ENCODE assay signal across 8 mouse cellular contexts in the genomic region with DNA sequence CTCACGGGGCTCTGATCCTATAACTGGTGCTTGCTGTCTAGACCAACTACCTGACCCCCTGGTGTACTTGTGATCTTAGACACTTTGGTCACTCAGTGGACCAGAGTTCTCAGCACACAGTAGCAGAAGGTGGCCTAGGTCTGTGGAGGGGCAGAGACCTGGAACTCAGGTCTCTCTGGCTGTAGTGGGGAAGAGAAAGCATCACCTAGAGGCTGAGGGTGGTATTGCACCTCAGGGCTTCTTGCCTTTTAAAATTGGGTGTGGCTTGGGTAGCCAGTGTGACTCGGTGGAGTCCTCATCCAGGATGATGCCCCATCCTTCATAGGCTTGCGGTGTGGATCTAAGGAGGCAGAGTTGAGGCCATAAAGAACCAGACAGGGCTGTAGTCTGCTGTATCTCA. TPM values are rescaled to one million over a fixed set of nuclear protein-coding genes. Genes with fewer than 3 reads are reported as not detected.
DNase-seq lines count a peak whose midpoint lies in the region; ATAC-seq and TF ChIP-seq lines count a peak whose summit lies in the region.

No protein-coding gene starts in this region.

- DNase-seq in heart, embryonic 10.5 days (ENCODE audit: low spot score): no peak
- DNase-seq in B cell, adult 2 months: peak; percentile 49 to 57
- DNase-seq in R1 (ENCODE audit: low read depth, low spot score): peak; percentile 81
- peak; percentile 32 for DNase-seq in lung, postnatal 0 days (ENCODE audit: low spot score)
- peak; percentile 14 to 66 for DNase-seq in thymus, postnatal 10 days (ENCODE audit: low spot score in 2 of 2)
- no peak for DNase-seq in ovary, postnatal 14 days (ENCODE audit: low spot score)

- H3K27me3 ChIP-seq in heart, embryonic 10.5 days (ENCODE audit: insufficient read depth, poor library complexity, severe bottlenecking): peaks cover 7% of the 10 kb centered on the region; the same call in 1 of the 2 replicates
- no peaks in the 10 kb centered on the region for H3K27me3 ChIP-seq in heart, embryonic 11.5 days (ENCODE audit: control insufficient read depth, insufficient read depth, low read length)
- H3K27me3 ChIP-seq in lung, postnatal 0 days (replicated peaks; ENCODE audit: insufficient read depth, low read length): no peaks in the 10 kb centered on the region

- WGBS in heart, embryonic 10.5 days: 61% methylated on average over 3 of the region's 3 CpGs
- 58% methylated on average over 3 of the region's 3 CpGs for WGBS in heart, embryonic 11.5 days (ENCODE audit: insufficient replicate concordance)
- 53% methylated on average over 3 of the region's 3 CpGs for WGBS in lung, postnatal 0 days

- peak overlapping the region; percentile 11; the same call in 1 of the 2 replicates for H3K27ac ChIP-seq in heart, embryonic 10.5 days
- H3K27ac ChIP-seq in heart, embryonic 11.5 days (ENCODE audit: low read depth, low read length): no peak overlapping the region
- no peak overlapping the region for H3K27ac ChIP-seq in lung, postnatal 0 days (ENCODE audit: low read length)

- TF ChIP-seq EP300 in lung, postnatal 0 days (IDR thresholded peaks at IDR 0.05): no peak

- no peak overlapping the region for H3K9ac ChIP-seq in heart, embryonic 11.5 days (ENCODE audit: low read depth, low read length)
- H3K9ac ChIP-seq in lung, postnatal 0 days (replicated peaks; ENCODE audit: low read depth): no peak overlapping the region

- TF ChIP-seq CTCF in lung, postnatal 0 days (IDR thresholded peaks at IDR 0.05): peak; percentile 80

- H3K4me1 ChIP-seq in heart, embryonic 10.5 days: peaks cover 68% of the 10 kb centered on the region
- peaks cover 37% of the 10 kb centered on the region for H3K4me1 ChIP-seq in heart, embryonic 11.5 days (ENCODE audit: control insufficient read depth, insufficient read depth, low read length)
- H3K4me1 ChIP-seq in lung, postnatal 0 days (ENCODE audit: insufficient read depth, low read depth, low read length): no peaks in the 10 kb centered on the region

- no peaks in the 10 kb centered on the region for H3K36me3 ChIP-seq in heart, embryonic 10.5 days
- no peaks in the 10 kb centered on the region for H3K36me3 ChIP-seq in heart, embryonic 11.5 days (ENCODE audit: control insufficient read depth, insufficient read depth, low read length)
- no peaks in the 10 kb centered on the region for H3K36me3 ChIP-seq in lung, postnatal 0 days (ENCODE audit: insufficient read depth, low read length)

- no peak overlapping the region for H3K4me3 ChIP-seq in heart, embryonic 10.5 days
- no peak overlapping the region for H3K4me3 ChIP-seq in heart, embryonic 11.5 days (ENCODE audit: low read depth, low read length)
- no peak overlapping the region for H3K4me3 ChIP-seq in lung, postnatal 0 days (ENCODE audit: low read depth, low read length)

- H3K4me2 ChIP-seq in heart, embryonic 11.5 days: no peak overlapping the region
- H3K4me2 ChIP-seq in lung, postnatal 0 days (replicated peaks; ENCODE audit: low read depth, low read length): no peak overlapping the region

- no peaks in the 10 kb centered on the region for H3K9me3 ChIP-seq in heart, embryonic 10.5 days
- H3K9me3 ChIP-seq in heart, embryonic 11.5 days (replicated peaks; ENCODE audit: control insufficient read depth, low read length): no peaks in the 10 kb centered on the region
- H3K9me3 ChIP-seq in lung, postnatal 0 days (ENCODE audit: low read length): no peaks in the 10 kb centered on the region

- no peak for ATAC-seq in heart, embryonic 11.5 days (replicated peaks; ENCODE audit: insufficient number of reproducible peaks, low FRiP score, low TSS enrichment)
- ATAC-seq in erythroblast, adult 5-6 weeks (replicated peaks; ENCODE audit: low FRiP score, poor library complexity, severe bottlenecking): peak; percentile 82
- no peak for ATAC-seq in lung, postnatal 0 days

RNA-seq across cellular contexts. Expression of a gene that starts 13.7 kb away (rescaled TPM):
- 31.3 and 37.4 TPM in 2 replicates for polyA plus RNA-seq in heart, embryonic 10.5 days (2016; fragmentation: Nextera tagmentation; extraction: Ambion mirVana)
- 38.7 and 38.8 TPM in 2 replicates for polyA plus RNA-seq in heart, embryonic 11.5 days (2014; fragmentation: Nextera tagmentation; extraction: Ambion mirVana)
- total RNA-seq in erythroblast, adult 5-6 weeks (2015; ENCODE audit: low replicate concordance): 3.1 and 7.5 TPM in 2 replicates
- total RNA-seq in erythroblast, adult 5-6 weeks (2017; ENCODE audit: low replicate concordance): 3.6 and 3.9 TPM in 2 replicates
- polyA plus RNA-seq in lung, postnatal 0 days (2015; fragmentation: Nextera tagmentation; extraction: Ambion mirVana): 47.7 and 50.7 TPM in 2 replicates

Comparison
In these comparisons a context has a peak if more than half of its experiments do, and no peak if none do; other contexts are left out.
1. DNase-seq: peak in B cell, adult 2 months (2 of 2), R1 (single experiment), lung, postnatal 0 days (single experiment) and thymus, postnatal 10 days (2 of 2); none in heart, embryonic 10.5 days (single experiment) and ovary, postnatal 14 days (single experiment).